Mouse (Mus musculus): ENCODE measurements around the gene Bank1. TPM values are rescaled to one million over a fixed set of nuclear protein-coding genes. Genes with fewer than 3 reads are reported as not detected.
"Not testable (repeated sequence)": the region's sequence is repeated elsewhere in the genome, so short reads cannot be mapped to it uniquely, and the experiment has no call there.

Gene Bank1
- total and polyA plus RNA-seq, 3 experiments: 0.11 TPM; not detected in 2

GRCm38 (mm10) chr3:136347277-136347676, 21.4 kb upstream of the Bank1 start:
- no peaks in the 10 kb centered on the region for H3K36me3 ChIP-seq (replicated peaks)
- no peaks in the 10 kb centered on the region for H3K4me1 ChIP-seq (ENCODE audit: insufficient read depth, low read depth, low read length)
- DNase-seq (ENCODE audit: low spot score) (no peak), ATAC-seq (ENCODE audit: extremely low read depth, insufficient number of reproducible peaks, low FRiP score, poor library complexity, severe bottlenecking) (no peak)
- no peak for TF ChIP-seq GATA1 (IDR thresholded peaks at IDR 0.05; ENCODE audit: borderline replicate concordance, low read length)
- no peak for TF ChIP-seq CTCF (IDR thresholded peaks at IDR 0.05; ENCODE audit: low read depth, low read length)
- TF ChIP-seq GATA2 (IDR thresholded peaks at IDR 0.05; ENCODE audit: borderline replicate concordance, low read depth, low read length): no peak
- TF ChIP-seq POLR2AphosphoS5 (IDR thresholded peaks at IDR 0.05; ENCODE audit: insufficient replicate concordance, low read depth, low read length): no peak
- no peak for TF ChIP-seq TAL1 (conservative IDR thresholded peaks at IDR 0.05; ENCODE audit: low read depth, low read length)
- H3K4me3 ChIP-seq (ENCODE audit: low read depth, low read length): no peak overlapping the region
- peaks cover 4% of the 10 kb centered on the region; the same call in 1 of the 2 replicates for H3K27me3 ChIP-seq (ENCODE audit: insufficient read depth, low read length)
- H3K9me3 ChIP-seq (replicated peaks): no peaks in the 10 kb centered on the region

- no peaks in the 10 kb centered on the region for H3K4me1 ChIP-seq (ENCODE audit: insufficient read depth, low read depth, low read length)
- H3K4me3 ChIP-seq (ENCODE audit: low read depth, low read length): no peak overlapping the region
- ATAC-seq (ENCODE audit: extremely low read depth, insufficient number of reproducible peaks, low FRiP score, poor library complexity, severe bottlenecking) (no peak), DNase-seq (ENCODE audit: low spot score) (no peak)
- no peaks in the 10 kb centered on the region for H3K36me3 ChIP-seq (replicated peaks)
- H3K9me3 ChIP-seq (replicated peaks): no peaks in the 10 kb centered on the region
- H3K27me3 ChIP-seq (ENCODE audit: insufficient read depth, low read length): peaks cover 4% of the 10 kb centered on the region; the same call in 1 of the 2 replicates
- TF ChIP-seq CTCF (IDR thresholded peaks at IDR 0.05; ENCODE audit: low read depth, low read length): no peak
- TF ChIP-seq POLR2AphosphoS5 (IDR thresholded peaks at IDR 0.05; ENCODE audit: insufficient replicate concordance, low read depth, low read length): no peak
These were observed 16.0 kb upstream of the Bank1 start for GRCm38 (mm10) chr3:136341911-136342310.

- Histone ChIP-seq H3K9me3 (replicated peaks) (no peaks in the 10 kb centered on the region), H3K4me3 (ENCODE audit: low read depth, low read length) (no peak overlapping the region), H3K4me1 (ENCODE audit: insufficient read depth, low read depth, low read length) (no peaks in the 10 kb centered on the region), H3K27me3 (ENCODE audit: insufficient read depth, low read length) (no peaks in the 10 kb centered on the region; the same call in 1 of the 2 replicates), H3K36me3 (replicated peaks) (no peaks in the 10 kb centered on the region)
- TF ChIP-seq CTCF (IDR thresholded peaks at IDR 0.05; ENCODE audit: low read depth, low read length): no peak
- TF ChIP-seq TAL1 (conservative IDR thresholded peaks at IDR 0.05; ENCODE audit: low read depth, low read length): no peak
- no peak for TF ChIP-seq POLR2AphosphoS5 (IDR thresholded peaks at IDR 0.05; ENCODE audit: insufficient replicate concordance, low read depth, low read length)
- TF ChIP-seq GATA1 (IDR thresholded peaks at IDR 0.05; ENCODE audit: borderline replicate concordance, low read length): no peak
- no peak for TF ChIP-seq GATA2 (IDR thresholded peaks at IDR 0.05; ENCODE audit: borderline replicate concordance, low read depth, low read length)
- ATAC-seq (ENCODE audit: extremely low read depth, insufficient number of reproducible peaks, low FRiP score, poor library complexity, severe bottlenecking) (no peak), DNase-seq (ENCODE audit: low spot score) (no peak)
These were observed 14.0 kb upstream of the Bank1 start for GRCm38 (mm10) chr3:136339896-136340295.

- Histone ChIP-seq H3K4me3 (ENCODE audit: low read depth, low read length) (no peak overlapping the region), H3K4me1 (ENCODE audit: insufficient read depth, low read depth, low read length) (no peaks in the 10 kb centered on the region), H3K27me3 (ENCODE audit: insufficient read depth, low read length) (no peaks in the 10 kb centered on the region), H3K9me3 (replicated peaks) (no peaks in the 10 kb centered on the region), H3K36me3 (replicated peaks) (no peaks in the 10 kb centered on the region)
- no peak for TF ChIP-seq POLR2AphosphoS5 (IDR thresholded peaks at IDR 0.05; ENCODE audit: insufficient replicate concordance, low read depth, low read length)
- no peak for TF ChIP-seq GATA1 (IDR thresholded peaks at IDR 0.05; ENCODE audit: borderline replicate concordance, low read length)
- no peak for TF ChIP-seq GATA2 (IDR thresholded peaks at IDR 0.05; ENCODE audit: borderline replicate concordance, low read depth, low read length)
- no peak for TF ChIP-seq TAL1 (conservative IDR thresholded peaks at IDR 0.05; ENCODE audit: low read depth, low read length)
- no peak for TF ChIP-seq CTCF (IDR thresholded peaks at IDR 0.05; ENCODE audit: low read depth, low read length)
- ATAC-seq (ENCODE audit: extremely low read depth, insufficient number of reproducible peaks, low FRiP score, poor library complexity, severe bottlenecking) (no peak), DNase-seq (ENCODE audit: low spot score) (no peak)
These were observed 5.3 kb upstream of the Bank1 start for GRCm38 (mm10) chr3:136331135-136331534.

GRCm38 (mm10) chr3:136330043-136330442, 4.2 kb upstream of the Bank1 start:
- H3K4me1 ChIP-seq (ENCODE audit: insufficient read depth, low read depth, low read length): no peaks in the 10 kb centered on the region
- H3K4me3 ChIP-seq (ENCODE audit: low read depth, low read length): no peak overlapping the region
- H3K9me3 ChIP-seq (replicated peaks): no peaks in the 10 kb centered on the region
- DNase-seq (ENCODE audit: low spot score) (no peak), ATAC-seq (ENCODE audit: extremely low read depth, insufficient number of reproducible peaks, low FRiP score, poor library complexity, severe bottlenecking) (no peak)
- no peak for TF ChIP-seq TAL1 (conservative IDR thresholded peaks at IDR 0.05; ENCODE audit: low read depth, low read length)
- no peak for TF ChIP-seq GATA1 (IDR thresholded peaks at IDR 0.05; ENCODE audit: borderline replicate concordance, low read length)
- TF ChIP-seq CTCF (IDR thresholded peaks at IDR 0.05; ENCODE audit: low read depth, low read length): no peak
- TF ChIP-seq GATA2 (IDR thresholded peaks at IDR 0.05; ENCODE audit: borderline replicate concordance, low read depth, low read length): no peak
- TF ChIP-seq POLR2AphosphoS5 (IDR thresholded peaks at IDR 0.05; ENCODE audit: insufficient replicate concordance, low read depth, low read length): no peak
- H3K27me3 ChIP-seq (ENCODE audit: insufficient read depth, low read length): peaks cover 3% of the 10 kb centered on the region; the same call in 1 of the 2 replicates
- H3K36me3 ChIP-seq (replicated peaks): no peaks in the 10 kb centered on the region

- H3K4me3 ChIP-seq (ENCODE audit: low read depth, low read length): no peak overlapping the region
- H3K9me3 ChIP-seq (replicated peaks): no peaks in the 10 kb centered on the region
- H3K27me3 ChIP-seq (ENCODE audit: insufficient read depth, low read length): peaks cover 3% of the 10 kb centered on the region; the same call in 1 of the 2 replicates
- H3K36me3 ChIP-seq (replicated peaks): no peaks in the 10 kb centered on the region
- ATAC-seq (ENCODE audit: extremely low read depth, insufficient number of reproducible peaks, low FRiP score, poor library complexity, severe bottlenecking) (no peak), DNase-seq (ENCODE audit: low spot score) (no peak)
- H3K4me1 ChIP-seq (ENCODE audit: insufficient read depth, low read depth, low read length): no peaks in the 10 kb centered on the region
- TF ChIP-seq POLR2AphosphoS5 (IDR thresholded peaks at IDR 0.05; ENCODE audit: insufficient replicate concordance, low read depth, low read length): no peak
- TF ChIP-seq GATA2 (IDR thresholded peaks at IDR 0.05; ENCODE audit: borderline replicate concordance, low read depth, low read length): no peak
- no peak for TF ChIP-seq TAL1 (conservative IDR thresholded peaks at IDR 0.05; ENCODE audit: low read depth, low read length)
- no peak for TF ChIP-seq GATA1 (IDR thresholded peaks at IDR 0.05; ENCODE audit: borderline replicate concordance, low read length)
- TF ChIP-seq CTCF (IDR thresholded peaks at IDR 0.05; ENCODE audit: low read depth, low read length): no peak
These were observed 3.3 kb upstream of the Bank1 start for GRCm38 (mm10) chr3:136329133-136329532.

GRCm38 (mm10) chr3:136324716-136325115, 1.1 kb downstream of the Bank1 start:
- H3K36me3 ChIP-seq (replicated peaks); H3K9me3 ChIP-seq (replicated peaks); H3K4me1 ChIP-seq (ENCODE audit: insufficient read depth, low read depth, low read length); H3K4me3 ChIP-seq (ENCODE audit: low read depth, low read length); ATAC-seq (ENCODE audit: extremely low read depth, insufficient number of reproducible peaks, low FRiP score, poor library complexity, severe bottlenecking); H3K27me3 ChIP-seq (ENCODE audit: insufficient read depth, low read length); DNase-seq (ENCODE audit: low spot score): not testable (repeated sequence)
